Mouse (Mus musculus) lung, postnatal 0 days (tissue): ENCODE measurements around the gene Slc44a1. TPM values are rescaled to one million over a fixed set of nuclear protein-coding genes. Genes with fewer than 3 reads are reported as not detected.

Experiments used
- ATAC-seq: fragments of 200-750 bp; cut with Nextera tagmentation; 2 replicates; pipeline ENCODE4 v1.8.0; 2017; ENCODE audit warnings: moderate library complexity
- DNase-seq: peaks from one replicate; pipeline ENCODE4 v3.0.0-alpha.2; 2016; ENCODE audit warnings: low spot score
- H3K27ac ChIP-seq: fragments of 300-500 bp; sonication (generic); 2 replicates; pipeline ENCODE4 v1.5.1; 2014; ENCODE audit warnings: antibody characterized with exemption, mild to moderate bottlenecking, low read length, mixed read lengths
- H3K27me3 ChIP-seq: fragments of 300-500 bp; sonication (generic); replicated peaks from 2 replicates; pipeline ENCODE4 v1.6.1; 2014; ENCODE audit warnings: low read length, mixed read lengths; ENCODE audit not compliant: insufficient read depth
- H3K36me3 ChIP-seq: fragments of 300-500 bp; sonication (generic); 2 replicates; pipeline ENCODE4 v1.6.1; 2014; ENCODE audit warnings: low read length, mixed read lengths; ENCODE audit not compliant: insufficient read depth
- H3K4me1 ChIP-seq: fragments of 300-500 bp; sonication (generic); 2 replicates; pipeline ENCODE4 v1.6.1; 2014; ENCODE audit warnings: antibody characterized with exemption, low read depth, low read length, mixed read lengths; ENCODE audit not compliant: insufficient read depth
- H3K4me2 ChIP-seq: fragments of 300-500 bp; sonication (generic); replicated peaks from 2 replicates; pipeline ENCODE4 v1.6.1; 2014; ENCODE audit warnings: low read depth, mild to moderate bottlenecking, low read length, moderate library complexity, mixed read lengths
- H3K4me3 ChIP-seq: fragments of 300-500 bp; sonication (generic); 2 replicates; pipeline ENCODE4 v1.5.1; 2014; ENCODE audit warnings: low read depth, low read length
- H3K9ac ChIP-seq: fragments of 300-500 bp; sonication (generic); replicated peaks from 2 replicates; pipeline ENCODE4 v1.6.1; 2014; ENCODE audit warnings: low read depth, mild to moderate bottlenecking
- H3K9me3 ChIP-seq: fragments of 300-500 bp; sonication (generic); 2 replicates; pipeline ENCODE4 v1.6.1; 2016; ENCODE audit warnings: low read length, mixed read lengths
- CTCF ChIP-seq: IDR thresholded peaks from 2 replicates; pipeline ENCODE4 v1.5.1; 2016; ENCODE audit warnings: antibody characterized with exemption, mild to moderate bottlenecking
- EP300 ChIP-seq: IDR thresholded peaks from 2 replicates; pipeline ENCODE4 v1.6.1; 2016; ENCODE audit warnings: antibody characterized with exemption, mild to moderate bottlenecking, control low read depth
- WGBS: fragments of 180-500 bp; shearing (Covaris S2); extraction: QIAGEN DNeasy Blood & Tissue Kit; methylation state at CpG from one replicate; pipeline ENCODE4 v1.1.7; 2014; 5-methylcytosine and 5-hydroxymethylcytosine counted together
- polyA plus RNA-seq: library from polyadenylated mRNA; unstranded; fragments of >200 nt; fragmentation: Nextera tagmentation; extraction: Ambion mirVana; gene quantifications from 2 replicates; pipeline ENCODE4 v1.2.1, GENCODE M21; 2015

The Slc44a1 gene
- polyA plus RNA-seq, 1 experiment from 2014 or later: 30.4 TPM

- no peak overlapping the region for H3K9ac ChIP-seq
- H3K4me1 ChIP-seq: 0 out of 2 replicates have a peak, but pooled peaks cover 3% of the 10 kb centered on the region
- no peaks in the 10 kb centered on the region for H3K27me3 ChIP-seq
- DNase-seq (peak; percentile 43), ATAC-seq (no peak)
- WGBS: 44% methylated on average over 7 of the region's 7 CpGs
- TF ChIP-seq CTCF (no peak), EP300 (0 out of 2 replicates have a peak, but pooled peaks have one; percentile 36)
- no peaks in the 10 kb centered on the region for H3K36me3 ChIP-seq
- no peaks in the 10 kb centered on the region for H3K9me3 ChIP-seq
- H3K4me3 ChIP-seq: peak overlapping the region; percentile 90; the same call in 1 of the 2 replicates
- peak overlapping the region; percentile 81 for H3K4me2 ChIP-seq
- peak overlapping the region; percentile 93; the same call in 1 of the 2 replicates for H3K27ac ChIP-seq
Measured at GRCm38 (mm10) chr4:53438836-53439480, 1.3 kb upstream of the Slc44a1 start.

GRCm38 (mm10) chr4:53439636-53440009, 590 bp upstream of the Slc44a1 start:
- DNase-seq (peak; percentile 67), ATAC-seq (no peak)
- no peaks in the 10 kb centered on the region for H3K27me3 ChIP-seq
- peak overlapping the region; percentile 93 for H3K27ac ChIP-seq
- H3K4me1 ChIP-seq: 0 out of 2 replicates have a peak, but pooled peaks cover 3% of the 10 kb centered on the region
- H3K9ac ChIP-seq: peak overlapping the region; percentile 69
- no peaks in the 10 kb centered on the region for H3K9me3 ChIP-seq
- 6% methylated on average over 9 of the region's 9 CpGs for WGBS
- 0 out of 2 replicates have a peak, but pooled peaks have one; percentile 38 for TF ChIP-seq EP300
- no peak for TF ChIP-seq CTCF
- peak overlapping the region; percentile 90 for H3K4me3 ChIP-seq
- H3K36me3 ChIP-seq: no peaks in the 10 kb centered on the region
- H3K4me2 ChIP-seq: peak overlapping the region; percentile 81

GRCm38 (mm10) chr4:53440816-53441571, 781 bp downstream of the Slc44a1 start:
- Histone ChIP-seq H3K9ac (peak overlapping the region; percentile 69), H3K27ac (peak overlapping the region; percentile 93), H3K4me3 (peak overlapping the region; percentile 90), H3K27me3 (no peaks in the 10 kb centered on the region), H3K4me1 (0 out of 2 replicates have a peak, but pooled peaks cover 3% of the 10 kb centered on the region), H3K9me3 (no peaks in the 10 kb centered on the region), H3K4me2 (peak overlapping the region; percentile 81), H3K36me3 (no peaks in the 10 kb centered on the region)
- peak; percentile 56 for DNase-seq
- TF ChIP-seq CTCF (peak; percentile 8; the same call in 1 of the 2 replicates), EP300 (no peak)
- ATAC-seq: peak; percentile 17
- WGBS: 1% methylated on average over 42 of the region's 45 CpGs

- Histone ChIP-seq H3K9me3 (no peaks in the 10 kb centered on the region), H3K4me3 (peak overlapping the region; percentile 90), H3K4me1 (0 out of 2 replicates have a peak, but pooled peaks cover 3% of the 10 kb centered on the region), H3K27ac (no peak overlapping the region), H3K27me3 (no peaks in the 10 kb centered on the region), H3K9ac (no peak overlapping the region), H3K4me2 (peak overlapping the region; percentile 81), H3K36me3 (no peaks in the 10 kb centered on the region)
- 42% methylated on average over 4 of the region's 4 CpGs for WGBS
- DNase-seq (no peak), ATAC-seq (no peak)
- no peak for TF ChIP-seq CTCF
- TF ChIP-seq EP300: no peak
Measured at GRCm38 (mm10) chr4:53441683-53442082, 1.5 kb downstream of the Slc44a1 start.

GRCm38 (mm10) chr4:53446216-53446615, 6.0 kb downstream of the Slc44a1 start:
- no peak for TF ChIP-seq EP300
- TF ChIP-seq CTCF: no peak
- Histone ChIP-seq H3K4me3 (no peak overlapping the region), H3K9ac (no peak overlapping the region), H3K9me3 (no peaks in the 10 kb centered on the region), H3K27me3 (no peaks in the 10 kb centered on the region), H3K27ac (no peak overlapping the region), H3K4me1 (no peaks in the 10 kb centered on the region), H3K4me2 (no peak overlapping the region), H3K36me3 (no peaks in the 10 kb centered on the region)
- WGBS: 75% methylated on average over 3 of the region's 3 CpGs
- no peak for DNase-seq
- ATAC-seq: no peak

- WGBS: 97% methylated on average over 4 of the region's 4 CpGs
- H3K9me3 ChIP-seq: no peaks in the 10 kb centered on the region
- H3K4me1 ChIP-seq: no peaks in the 10 kb centered on the region; the same call in 1 of the 2 replicates
- TF ChIP-seq EP300 (no peak), CTCF (no peak)
- H3K9ac ChIP-seq: no peak overlapping the region
- no peak overlapping the region for H3K4me2 ChIP-seq
- DNase-seq: no peak
- H3K27ac ChIP-seq: no peak overlapping the region
- no peaks in the 10 kb centered on the region for H3K27me3 ChIP-seq
- no peaks in the 10 kb centered on the region for H3K36me3 ChIP-seq
- no peak overlapping the region for H3K4me3 ChIP-seq
- ATAC-seq: no peak
Measured at GRCm38 (mm10) chr4:53447773-53448172, 7.6 kb downstream of the Slc44a1 start.
